Mouse (Mus musculus): ENCODE measurements at regions not wholly inside any gene's neighbourhood (a gene's known extent, or its start where the extent isn't known, plus 50 kb on each side); places are given as distances from the start of the nearest gene placed in this dataset.

GRCm38 (mm10) chr2:159645861-159646260 is 688.1 kb downstream of the Gm826 start:
- no peak for DNase-seq (ENCODE audit: low spot score in 2 of 2)

GRCm38 (mm10) chr2:159646595-159646994 is 687.4 kb downstream of the Gm826 start:
- no peak for DNase-seq (ENCODE audit: low spot score in 2 of 2)

- DNase-seq (ENCODE audit: low spot score in 2 of 2): no peak
Measured at GRCm38 (mm10) chr2:159652243-159652642, 681.7 kb downstream of the Gm826 start.

- DNase-seq (ENCODE audit: low spot score in 2 of 2): no peak
Measured at GRCm38 (mm10) chr2:159676845-159677244, 657.1 kb downstream of the Gm826 start.

GRCm38 (mm10) chr2:159680641-159681040 is 653.3 kb downstream of the Gm826 start:
- DNase-seq (ENCODE audit: low spot score in 2 of 2): no peak

- no peak for DNase-seq (ENCODE audit: low spot score in 2 of 2)
Measured at GRCm38 (mm10) chr2:159703100-159703499, 630.9 kb downstream of the Gm826 start.

GRCm38 (mm10) chr2:159708141-159708540 is 625.8 kb downstream of the Gm826 start:
- DNase-seq (ENCODE audit: low spot score in 2 of 2): no peak

- no peak for DNase-seq (ENCODE audit: low spot score in 2 of 2)
Measured at GRCm38 (mm10) chr2:159714633-159715032, 619.3 kb downstream of the Gm826 start.

GRCm38 (mm10) chr2:159718738-159719137 is 615.2 kb downstream of the Gm826 start:
- DNase-seq (ENCODE audit: low spot score in 2 of 2): no peak

GRCm38 (mm10) chr2:159725158-159726076 is 608.5 kb downstream of the Gm826 start:
- DNase-seq (ENCODE audit: low spot score in 2 of 2): no peak

- DNase-seq (ENCODE audit: low spot score in 2 of 2): no peak
Measured at GRCm38 (mm10) chr2:159729301-159729700, 604.7 kb downstream of the Gm826 start.

- no peak for DNase-seq (ENCODE audit: low spot score in 2 of 2)
Measured at GRCm38 (mm10) chr2:159730221-159730620, 603.7 kb downstream of the Gm826 start.

- no peak for DNase-seq (ENCODE audit: low spot score in 2 of 2)
Measured at GRCm38 (mm10) chr2:159731305-159731704, 602.7 kb downstream of the Gm826 start.

- no peak for DNase-seq (ENCODE audit: low spot score in 2 of 2)
Measured at GRCm38 (mm10) chr2:159732413-159732812, 601.5 kb downstream of the Gm826 start.

GRCm38 (mm10) chr2:159734576-159734975 is 599.4 kb downstream of the Gm826 start:
- DNase-seq (ENCODE audit: low spot score in 2 of 2): no peak

- no peak for DNase-seq (ENCODE audit: low spot score in 2 of 2)
Measured at GRCm38 (mm10) chr2:159755541-159756011, 578.4 kb downstream of the Gm826 start.

GRCm38 (mm10) chr2:159760806-159761205 is 573.2 kb downstream of the Gm826 start:
- DNase-seq (ENCODE audit: low spot score in 2 of 2): no peak

- DNase-seq (ENCODE audit: low spot score in 2 of 2): no peak
Measured at GRCm38 (mm10) chr2:159763115-159763514, 570.8 kb downstream of the Gm826 start.

Data from spleen, postnatal 4 days (tissue).